Mouse (Mus musculus) limb, embryonic 14.5 days (tissue): ENCODE data around the gene Ssr2. TPM values are rescaled to one million over a fixed set of nuclear protein-coding genes. Genes with fewer than 3 reads are reported as not detected.

Source experiments
- ATAC-seq: fragments of 200-750 bp; cut with Nextera tagmentation; 2 replicates; pipeline ENCODE4 v1.8.0; 2017; ENCODE audit warnings: low read depth, moderate number of reproducible peaks, moderate TSS enrichment; ENCODE audit not compliant: low FRiP score
- DNase-seq: peaks from one replicate; pipeline ENCODE4 v3.0.0-alpha.2; 2015; ENCODE audit warnings: low spot score
- H3K27ac ChIP-seq: fragments of 300-500 bp; sonication (generic); replicated peaks from 2 replicates; pipeline ENCODE4 v1.5.1; 2014; ENCODE audit warnings: low read depth, mild to moderate bottlenecking, low read length, moderate library complexity, mixed read lengths
- H3K27me3 ChIP-seq: fragments of 300-500 bp; sonication (generic); 2 replicates; pipeline ENCODE4 v1.6.1; 2014; ENCODE audit warnings: low read length, mixed read lengths; ENCODE audit not compliant: control insufficient read depth, insufficient read depth
- H3K36me3 ChIP-seq: fragments of 300-500 bp; sonication (generic); 2 replicates; pipeline ENCODE4 v1.6.1; 2014; ENCODE audit warnings: mild to moderate bottlenecking, low read length, moderate library complexity, mixed read lengths; ENCODE audit not compliant: control insufficient read depth, insufficient read depth
- H3K4me1 ChIP-seq: fragments of 300-500 bp; sonication (generic); 2 replicates; pipeline ENCODE4 v1.6.1; 2014; ENCODE audit warnings: antibody characterized with exemption, low read length, mixed read lengths; ENCODE audit not compliant: control insufficient read depth, insufficient read depth
- H3K4me2 ChIP-seq: fragments of 300-500 bp; sonication (generic); replicated peaks from 2 replicates; pipeline ENCODE4 v1.6.1; 2014; ENCODE audit warnings: low read depth, mild to moderate bottlenecking, low read length, moderate library complexity; ENCODE audit not compliant: severe bottlenecking
- H3K4me3 ChIP-seq: fragments of 300-500 bp; sonication (generic); replicated peaks from 2 replicates; pipeline ENCODE4 v1.5.1; 2014; ENCODE audit warnings: low read length
- H3K9ac ChIP-seq: fragments of 300-500 bp; sonication (generic); 2 replicates; pipeline ENCODE4 v1.6.1; 2014; ENCODE audit warnings: mild to moderate bottlenecking, low read depth, low read length, moderate library complexity; ENCODE audit not compliant: severe bottlenecking
- H3K9me3 ChIP-seq: fragments of 300-500 bp; sonication (generic); 2 replicates; pipeline ENCODE4 v1.6.1; 2016; ENCODE audit warnings: low read length; ENCODE audit not compliant: control insufficient read depth
- POLR2A ChIP-seq: fragments of 200-500 bp; IDR thresholded peaks from 2 replicates; pipeline ENCODE4 v1.8.0; 2012; ENCODE audit warnings: inconsistent platforms, mild to moderate bottlenecking, moderate library complexity, borderline replicate concordance; ENCODE audit not compliant: insufficient read depth, insufficient read length; ENCODE audit errors: extremely low read depth
- WGBS: fragments of 180-500 bp; shearing (Covaris S2); extraction: QIAGEN DNeasy Blood & Tissue Kit; methylation state at CpG from one replicate; pipeline ENCODE4 v1.1.7; 2014; 5-methylcytosine and 5-hydroxymethylcytosine counted together
- polyA plus RNA-seq, 2 experiments: library from polyadenylated mRNA; depleted of rRNA in 1 of 2; stranded (reverse) in 1 of 2; unstranded in 1 of 2; fragments of >200 nt; fragmentation: Nextera tagmentation in 1 of 2; extraction: Ambion mirVana in 1 of 2; gene quantifications; 2 replicates each; pipeline versions ENCODE4 v1.2.1 to v1.2.3; 2012 to 2014

Gene Ssr2
- polyA plus RNA-seq, 2 experiments, result 325 to 422 TPM

- Histone ChIP-seq H3K9me3 (no peaks in the 10 kb centered on the region), H3K36me3 (peaks cover 30% of the 10 kb centered on the region), H3K9ac (no peak overlapping the region), H3K4me1 (0 out of 2 replicates have a peak, but pooled peaks cover 2% of the 10 kb centered on the region), H3K27me3 (no peaks in the 10 kb centered on the region), H3K4me3 (no peak overlapping the region), H3K4me2 (no peak overlapping the region), H3K27ac (no peak overlapping the region)
- no peak for TF ChIP-seq POLR2A
- DNase-seq (no peak), ATAC-seq (no peak)
- WGBS, result 76% methylated on average over 8 of the region's 8 CpGs
These were observed 32.5 kb upstream of the Ssr2 start for GRCm38 (mm10) chr3:88543174-88543573.

- H3K9me3 ChIP-seq, result no peaks in the 10 kb centered on the region
- no peak for TF ChIP-seq POLR2A
- no peak for ATAC-seq
- no peak overlapping the region for H3K27ac ChIP-seq
- H3K36me3 ChIP-seq, result peaks cover 23% of the 10 kb centered on the region
- no peak overlapping the region for H3K4me3 ChIP-seq
- H3K4me1 ChIP-seq, result no peaks in the 10 kb centered on the region
- DNase-seq, result no peak
- no peak overlapping the region for H3K4me2 ChIP-seq
- WGBS, result 64% methylated on average over 5 of the region's 5 CpGs
- H3K9ac ChIP-seq, result no peak overlapping the region
- no peaks in the 10 kb centered on the region for H3K27me3 ChIP-seq
These were observed 31.8 kb upstream of the Ssr2 start for GRCm38 (mm10) chr3:88543651-88544410.

GRCm38 (mm10) chr3:88544514-88544913 is 31.2 kb upstream of the Ssr2 start:
- DNase-seq, result no peak

GRCm38 (mm10) chr3:88544955-88545591 is 30.6 kb upstream of the Ssr2 start:
- Histone ChIP-seq H3K4me2 (no peak overlapping the region), H3K9me3 (no peaks in the 10 kb centered on the region), H3K9ac (no peak overlapping the region), H3K27ac (no peak overlapping the region), H3K4me1 (no peaks in the 10 kb centered on the region), H3K36me3 (peaks cover 15% of the 10 kb centered on the region), H3K4me3 (no peak overlapping the region), H3K27me3 (no peaks in the 10 kb centered on the region)
- WGBS, result 55% methylated on average over 20 of the region's 20 CpGs
- DNase-seq (no peak), ATAC-seq (no peak)
- TF ChIP-seq POLR2A, result no peak

More at GRCm38 (mm10) chr3:88544514-88544913, 31.2 kb upstream of the Ssr2 start:
- ATAC-seq, result no peak
- Histone ChIP-seq H3K36me3 (peaks cover 19% of the 10 kb centered on the region), H3K27me3 (no peaks in the 10 kb centered on the region), H3K4me3 (no peak overlapping the region), H3K27ac (no peak overlapping the region), H3K9ac (no peak overlapping the region), H3K9me3 (no peaks in the 10 kb centered on the region), H3K4me1 (no peaks in the 10 kb centered on the region), H3K4me2 (no peak overlapping the region)
- no peak for TF ChIP-seq POLR2A
- 41% methylated on average over 5 of the region's 5 CpGs for WGBS

GRCm38 (mm10) chr3:88546674-88547418 is 28.8 kb upstream of the Ssr2 start:
- no peak for ATAC-seq
- Histone ChIP-seq H3K4me1 (peaks cover 1% of the 10 kb centered on the region), H3K27ac (no peak overlapping the region), H3K4me2 (no peak overlapping the region), H3K9me3 (no peaks in the 10 kb centered on the region), H3K27me3 (no peaks in the 10 kb centered on the region), H3K36me3 (no peaks in the 10 kb centered on the region), H3K9ac (no peak overlapping the region), H3K4me3 (no peak overlapping the region)
- no peak for DNase-seq
- WGBS, result 75% methylated on average over 6 of the region's 6 CpGs
- no peak for TF ChIP-seq POLR2A
